Mouse (Mus musculus) thymus, adult 2 months (tissue): ENCODE results near the gene Nisch. TPM values are rescaled to one million over a fixed set of nuclear protein-coding genes. Genes with fewer than 3 reads are reported as not detected.

Experiments
- DNase-seq: peaks from one replicate; pipeline ENCODE4 v3.0.0; 2021
- H3K27ac ChIP-seq: fragments of 200-500 bp; 2 replicates; pipeline ENCODE4 v1.5.1; 2012; ENCODE audit warnings: low read length, control low read depth; ENCODE audit not compliant: control insufficient read depth, insufficient read depth
- H3K27me3 ChIP-seq: fragments of 200-500 bp; 2 replicates; pipeline ENCODE4 v1.6.1; 2012; ENCODE audit warnings: mild to moderate bottlenecking, low read length, moderate library complexity, mixed read lengths; ENCODE audit not compliant: control insufficient read depth, insufficient read depth
- H3K36me3 ChIP-seq: fragments of 200-500 bp; 2 replicates; pipeline ENCODE4 v1.6.1; 2012; ENCODE audit warnings: mild to moderate bottlenecking, low read length, moderate library complexity; ENCODE audit not compliant: control insufficient read depth, insufficient read depth
- H3K4me1 ChIP-seq: fragments of 200-500 bp; replicated peaks from 2 replicates; pipeline ENCODE4 v1.6.1; 2012; ENCODE audit warnings: low read length; ENCODE audit not compliant: control insufficient read depth, insufficient read depth
- H3K4me3 ChIP-seq: fragments of 200-500 bp; 2 replicates; pipeline ENCODE4 v1.5.1; 2012; ENCODE audit warnings: mild to moderate bottlenecking, low read length, control low read depth, moderate library complexity; ENCODE audit not compliant: control insufficient read depth, insufficient read depth
- CTCF ChIP-seq: fragments of 200-500 bp; IDR thresholded peaks from 2 replicates; pipeline ENCODE4 v1.5.1; 2012; ENCODE audit warnings: mild to moderate bottlenecking, control low read depth, low read length, moderate library complexity, borderline replicate concordance; ENCODE audit not compliant: control insufficient read depth, poor library complexity, insufficient read depth; ENCODE audit errors: extremely low read depth
- POLR2A ChIP-seq: fragments of 200-500 bp; IDR thresholded peaks from 2 replicates; pipeline ENCODE4 v1.6.1; 2012; ENCODE audit warnings: mild to moderate bottlenecking, low read length, control low read depth, moderate library complexity; ENCODE audit not compliant: control insufficient read depth, poor library complexity, insufficient read depth; ENCODE audit errors: extremely low read depth
- WGBS: fragments of 180-500 bp; shearing (Covaris S2); methylation state at CpG from one replicate; pipeline ENCODE4 v1.1.7; 2018; 5-methylcytosine and 5-hydroxymethylcytosine counted together
- polyA plus RNA-seq: library from polyadenylated mRNA; depleted of rRNA; stranded (reverse); fragments of >200 nt; gene quantifications from 2 replicates; pipeline ENCODE4 v1.2.3, GENCODE M21; 2012

The Nisch gene
- polyA plus RNA-seq, 1 experiment: 569 TPM

DNA sequence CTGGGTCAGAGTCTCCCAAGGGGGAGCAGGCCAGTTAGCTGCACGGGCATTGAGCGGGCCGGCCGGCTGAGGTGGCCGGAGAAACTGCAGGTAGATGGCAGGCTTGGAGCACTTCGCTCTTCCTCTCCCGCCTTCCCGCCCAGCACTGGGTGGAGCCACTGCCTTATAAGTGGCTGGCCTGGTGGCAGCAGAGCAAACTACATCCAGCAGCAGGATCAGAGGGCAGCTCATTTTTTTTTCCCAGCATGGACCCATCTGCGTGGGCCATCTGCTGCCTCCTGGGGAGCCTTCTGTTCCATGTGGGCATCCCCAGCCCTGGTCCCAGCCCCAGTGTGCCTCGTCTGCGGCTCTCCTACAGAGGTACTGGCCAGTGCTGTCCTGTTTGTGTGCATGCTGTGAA lies 920 bp upstream of the Nisch start, which contains the start of gene Sema3g:
Sema3g (plus strand) TSS at position 195 of the 400 bp plus-strand sequence.
- DNase-seq: no peak
- 21% methylated on average over 11 of the region's 11 CpGs for WGBS
- Histone ChIP-seq H3K27me3 (no peaks in the 10 kb centered on the region), H3K4me1 (peaks cover 4% of the 10 kb centered on the region), H3K36me3 (no peaks in the 10 kb centered on the region), H3K4me3 (no peak within 1 kb of the TSS), H3K27ac (no peak within 1 kb of the TSS)
- TF ChIP-seq CTCF: no peak
- no peak for TF ChIP-seq POLR2A

DNA sequence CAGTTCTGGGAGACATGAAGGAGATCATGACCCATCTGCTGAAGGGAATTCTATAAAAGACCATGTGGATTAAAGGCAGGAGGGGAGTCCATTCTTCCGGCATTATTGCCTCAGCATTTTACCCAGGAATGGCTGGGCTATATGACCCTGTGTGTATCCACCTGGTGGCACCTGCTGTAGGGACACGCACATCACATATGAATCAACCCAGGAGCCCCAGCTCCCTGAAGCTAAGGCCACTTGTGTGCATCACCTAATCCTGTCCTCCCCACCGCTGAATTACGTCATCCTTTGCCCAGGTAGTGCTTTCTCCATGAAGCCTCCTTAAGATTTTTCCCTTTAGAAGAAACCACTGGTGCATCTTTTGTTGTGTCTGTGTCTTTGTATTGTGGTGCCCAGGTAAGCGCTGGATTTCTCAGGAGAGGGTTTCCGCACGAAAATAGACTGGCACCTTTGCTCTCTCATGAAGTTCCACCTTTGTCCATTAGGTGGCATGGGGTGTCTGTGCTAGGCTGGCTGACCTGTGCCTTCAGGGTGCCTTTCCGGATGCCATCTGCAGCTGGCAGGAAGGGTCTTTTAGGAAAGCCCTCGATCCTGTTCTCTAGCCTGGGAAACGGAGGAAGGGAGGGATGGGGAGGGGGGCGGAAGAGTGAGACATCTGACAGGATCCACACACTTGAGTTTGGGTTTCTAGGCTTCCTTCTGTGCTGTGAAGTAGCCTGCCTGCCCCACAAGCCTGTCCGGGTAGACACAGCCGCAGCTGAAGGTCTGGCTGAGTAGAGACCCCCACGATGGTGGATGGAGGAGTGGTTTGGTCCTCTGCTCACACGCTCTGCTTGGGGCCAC lies 1.4 kb downstream of the Nisch start:
- WGBS: 37% methylated on average over 15 of the region's 15 CpGs
- DNase-seq: peak; percentile 81
- Histone ChIP-seq H3K27me3 (no peaks in the 10 kb centered on the region), H3K27ac (no peak overlapping the region), H3K4me1 (peaks cover 4% of the 10 kb centered on the region), H3K4me3 (no peak overlapping the region), H3K36me3 (no peaks in the 10 kb centered on the region)
- no peak for TF ChIP-seq POLR2A
- TF ChIP-seq CTCF: peak; percentile 62; the same call in 1 of the 2 replicates

DNA sequence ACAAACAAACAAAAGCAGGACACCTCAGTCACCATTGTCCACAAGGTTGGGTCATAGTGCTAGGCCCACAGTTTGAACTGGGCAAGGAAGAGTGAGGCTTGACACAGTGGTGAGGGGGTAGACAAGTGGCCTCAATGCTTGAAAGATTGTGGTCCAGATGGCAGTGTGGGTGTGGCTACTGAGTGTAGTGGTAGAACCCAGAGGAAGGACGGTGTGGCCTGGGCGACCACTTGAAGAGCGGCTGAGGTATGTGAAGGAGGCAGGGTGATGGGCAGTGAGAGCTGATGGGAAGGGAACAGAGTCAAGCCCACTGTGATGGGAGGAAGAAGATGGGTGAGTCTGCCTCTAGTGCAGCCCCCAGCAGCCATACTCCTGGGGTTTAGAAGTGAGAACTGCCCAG lies 2.1 kb downstream of the Nisch start:
- Histone ChIP-seq H3K4me3 (no peak overlapping the region), H3K27me3 (no peaks in the 10 kb centered on the region), H3K36me3 (no peaks in the 10 kb centered on the region), H3K27ac (no peak overlapping the region), H3K4me1 (peaks cover 4% of the 10 kb centered on the region)
- no peak for DNase-seq
- TF ChIP-seq CTCF: no peak
- TF ChIP-seq POLR2A: no peak
- WGBS: 27% methylated on average over 3 of the region's 3 CpGs

DNA sequence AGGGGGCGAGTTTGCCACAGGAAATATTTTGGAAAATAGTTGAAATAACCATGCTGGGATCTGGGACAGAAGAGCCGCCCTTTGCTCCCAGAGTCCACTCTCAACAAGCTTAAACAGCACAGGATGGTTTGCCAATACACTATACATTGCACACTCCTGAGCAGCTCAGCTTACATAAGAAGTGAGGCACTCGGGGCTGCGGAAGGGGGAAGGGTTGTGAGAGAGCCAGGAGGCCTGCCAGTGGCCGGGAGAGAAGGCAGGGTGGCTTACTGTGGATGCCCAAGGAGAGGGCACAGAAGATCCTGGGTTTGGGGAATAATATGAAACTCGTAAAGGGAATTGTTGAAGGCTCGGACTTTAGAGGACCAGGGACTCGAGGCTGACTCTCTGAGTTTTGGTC lies 2.9 kb downstream of the Nisch start:
- Histone ChIP-seq H3K4me3 (no peak overlapping the region), H3K4me1 (peaks cover 4% of the 10 kb centered on the region), H3K36me3 (no peaks in the 10 kb centered on the region), H3K27ac (no peak overlapping the region), H3K27me3 (no peaks in the 10 kb centered on the region)
- 87% methylated on average over 8 of the region's 8 CpGs for WGBS
- no peak for DNase-seq
- TF ChIP-seq CTCF: no peak
- no peak for TF ChIP-seq POLR2A

DNA sequence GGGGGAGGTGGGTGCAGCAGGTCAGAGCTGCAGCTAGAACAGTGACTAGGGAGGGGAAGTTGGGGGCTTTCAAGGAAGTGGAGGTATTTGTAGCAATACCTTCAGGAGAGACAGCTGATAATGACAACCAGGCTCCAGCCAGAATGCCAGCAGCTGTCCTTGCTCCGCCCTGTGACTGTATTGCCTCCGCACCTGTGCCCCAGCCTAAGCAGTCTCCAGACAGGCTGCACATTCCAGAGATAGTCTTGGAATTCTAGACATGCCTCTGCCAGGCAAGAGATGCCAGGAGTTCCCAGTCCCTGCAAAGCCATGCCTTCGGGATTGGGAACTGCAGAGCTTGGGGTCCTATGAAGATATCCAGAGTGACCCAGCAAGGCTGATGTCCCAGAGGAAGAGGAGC lies 4.2 kb downstream of the Nisch start:
- Histone ChIP-seq H3K36me3 (no peaks in the 10 kb centered on the region), H3K4me3 (no peak overlapping the region), H3K27ac (no peak overlapping the region), H3K4me1 (peaks cover 4% of the 10 kb centered on the region), H3K27me3 (no peaks in the 10 kb centered on the region)
- no peak for DNase-seq
- TF ChIP-seq CTCF: no peak
- no peak for TF ChIP-seq POLR2A
- 94% methylated on average over 3 of the region's 3 CpGs for WGBS

DNA sequence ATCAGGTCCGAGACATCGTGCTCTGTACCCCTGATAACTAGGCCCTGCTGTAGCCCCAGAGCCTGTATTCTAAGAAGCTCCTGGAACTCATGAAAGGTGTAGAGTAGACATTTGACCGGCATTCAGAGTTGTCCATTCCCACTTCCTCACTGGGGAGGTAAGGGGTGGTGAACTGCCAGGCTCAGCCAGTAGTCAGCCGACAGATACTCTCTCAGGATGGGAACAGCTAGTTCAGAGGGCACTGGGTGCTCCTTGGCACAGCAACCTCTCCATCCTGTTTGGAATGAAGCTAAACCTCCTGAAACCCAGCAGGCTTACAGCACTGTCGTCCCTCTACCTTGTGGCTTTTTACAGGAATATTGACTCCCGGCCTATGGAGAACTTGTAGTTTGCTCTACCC lies 4.9 kb downstream of the Nisch start:
- H3K27me3 ChIP-seq: no peaks in the 10 kb centered on the region
- no peak overlapping the region for H3K27ac ChIP-seq
- H3K4me1 ChIP-seq: peaks cover 9% of the 10 kb centered on the region
- no peak for DNase-seq
- H3K4me3 ChIP-seq: no peak overlapping the region
- no peaks in the 10 kb centered on the region for H3K36me3 ChIP-seq
- TF ChIP-seq CTCF: no peak
- no peak for TF ChIP-seq POLR2A
- WGBS: 94% methylated on average over 6 of the region's 6 CpGs
